Mouse (Mus musculus): ENCODE data around the gene Ubtd2.

DNA sequence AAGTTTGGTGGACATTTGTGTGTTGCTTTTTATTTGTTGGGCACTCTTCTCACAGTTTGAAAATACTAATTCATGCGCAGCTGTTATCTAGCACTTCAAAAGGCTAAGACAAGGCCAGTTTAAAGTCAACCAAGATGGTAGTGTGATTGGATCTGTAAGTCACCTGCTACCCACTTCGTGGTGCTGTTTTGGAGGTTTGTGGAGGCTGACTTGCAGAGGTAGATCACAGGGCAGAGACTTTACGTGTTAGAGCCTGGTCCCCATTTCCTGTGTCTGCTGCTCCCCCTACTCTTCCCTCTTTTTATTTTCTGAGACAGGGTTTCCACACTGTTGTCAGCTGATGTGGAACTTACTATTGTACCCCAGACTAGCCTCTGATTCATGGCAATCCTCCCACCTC is 19.6 kb downstream of the Ubtd2 start:
- TF ChIP-seq CTCF (IDR thresholded peaks at IDR 0.05; ENCODE audit: low read depth) (no peak), EP300 (IDR thresholded peaks at IDR 0.05; ENCODE audit: low read depth) (no peak)

All from heart, postnatal 0 days (tissue).